ENCODE assay signal across 14 mouse cellular contexts in the genomic region with DNA sequence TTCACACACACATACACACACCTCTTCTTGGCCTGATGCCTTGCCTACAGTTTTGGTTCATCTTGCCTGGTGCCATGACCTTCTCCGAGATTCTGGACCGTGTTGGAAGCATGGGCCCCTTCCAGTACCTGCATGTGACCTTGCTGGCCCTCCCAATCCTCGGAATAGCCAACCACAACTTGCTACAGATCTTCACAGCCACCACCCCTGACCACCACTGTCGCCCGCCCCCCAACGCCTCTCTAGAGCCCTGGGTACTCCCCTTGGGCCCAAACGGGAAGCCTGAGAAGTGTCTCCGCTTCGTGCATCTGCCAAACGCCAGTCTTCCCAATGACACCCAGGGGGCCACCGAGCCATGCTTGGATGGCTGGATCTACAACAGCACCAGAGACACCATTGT. TPM values are rescaled to one million over a fixed set of nuclear protein-coding genes. Genes with fewer than 3 reads are reported as not detected.
"Had no signal": no experiment of that assay in that cellular context is flagged by ENCODE, and none has a peak within 500 bp of the region (broad histone marks: within the 10 kb centered on the region; RNA-seq: fewer than 3 reads in every experiment).

No protein-coding gene starts in this region.

- H3K27me3 ChIP-seq: liver, embryonic 15.5 days; midbrain, embryonic 13.5 days; stomach, embryonic 15.5 days had no signal

- ATAC-seq: lung, postnatal 0 days; midbrain, embryonic 13.5 days had no signal

- DNase-seq: left cerebral cortex, postnatal 4 days; lung, adult 2 months; lung, postnatal 36 days; right cerebral cortex, postnatal 14 days; thymus, adult 2 months; thymus, postnatal 36 days had no signal

- H3K4me2 ChIP-seq: liver, embryonic 15.5 days; midbrain, embryonic 13.5 days; stomach, embryonic 15.5 days had no signal

- H3K4me3 ChIP-seq: liver, embryonic 15.5 days; midbrain, embryonic 13.5 days; stomach, embryonic 15.5 days had no signal

- H3K9me3 ChIP-seq: liver, embryonic 15.5 days; midbrain, embryonic 13.5 days; stomach, embryonic 15.5 days had no signal

- H3K36me3 ChIP-seq: liver, embryonic 15.5 days; midbrain, embryonic 13.5 days; stomach, embryonic 15.5 days had no signal

- H3K9ac ChIP-seq: liver, embryonic 15.5 days; midbrain, embryonic 13.5 days; stomach, embryonic 15.5 days had no signal

- H3K27ac ChIP-seq: liver, embryonic 15.5 days; midbrain, embryonic 13.5 days; stomach, embryonic 15.5 days had no signal

RNA-seq across cellular contexts. Expression of gene Slc22a8, which starts 2.8 kb away (rescaled TPM):
- polyA plus RNA-seq: lung, adult 2 months had no signal

RNA-seq across cellular contexts. Expression of gene Slc22a6, which starts 24.0 kb away (rescaled TPM):
- polyA plus RNA-seq: intestine, embryonic 16.5 days; liver, embryonic 11.5 days; lung, adult 2 months; lung, postnatal 0 days; neural tube, embryonic 14.5 days; stomach, embryonic 15.5 days; testis, adult 2 months had no signal
